Mouse (Mus musculus) cortical plate, adult 2 months (tissue): ENCODE measurements around the gene Kcnj10.
A peak's percentile ranks its signal among the peaks of the same experiment; 100 is the strongest.

Experiments used
- CTCF ChIP-seq: fragments of 200-500 bp; IDR thresholded peaks from 2 replicates; pipeline ENCODE4 v1.5.1; 2011; ENCODE audit warnings: mild to moderate bottlenecking, control low read depth, low read length; ENCODE audit not compliant: insufficient read depth; ENCODE audit errors: extremely low read depth
- POLR2A ChIP-seq: fragments of 200-500 bp; IDR thresholded peaks from 2 replicates; pipeline ENCODE4 v1.6.1; 2011; ENCODE audit warnings: mild to moderate bottlenecking, low read length, control low read depth; ENCODE audit not compliant: insufficient read depth; ENCODE audit errors: extremely low read depth

DNA sequence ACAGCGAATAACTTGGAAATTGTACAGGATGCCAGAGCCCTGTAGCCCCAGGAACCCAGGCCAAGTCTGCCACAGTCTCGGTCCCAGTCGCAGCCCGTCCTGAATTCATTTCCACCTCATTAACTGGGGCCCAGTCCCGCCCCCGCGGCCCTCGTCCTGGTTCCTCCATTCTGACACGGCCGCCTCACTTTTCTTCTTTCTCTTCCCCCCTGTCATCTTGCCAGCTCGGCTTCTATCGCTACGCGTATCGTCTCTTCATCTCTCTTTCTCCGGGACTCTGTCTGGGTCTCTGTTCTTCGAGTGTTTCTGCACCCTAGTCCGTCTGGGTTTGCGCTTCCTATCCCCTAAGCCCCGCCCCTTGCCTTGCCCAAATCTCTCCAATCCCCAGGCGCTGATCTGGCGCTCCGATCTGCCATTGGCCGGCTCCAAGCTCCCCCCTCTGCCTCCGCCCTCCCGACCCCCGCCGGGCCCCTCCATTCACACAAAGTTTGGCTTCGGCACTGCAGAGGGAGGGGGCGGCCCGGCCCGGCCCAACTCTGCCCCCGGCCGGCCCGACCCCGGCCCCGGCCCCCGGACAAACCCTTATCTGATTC is at the start of gene Kcnj10:
- TF ChIP-seq CTCF: no peak
- TF ChIP-seq POLR2A: peak; percentile 42; the same call in 1 of the 2 replicates
